Mouse (Mus musculus) spleen, adult 12 weeks (tissue): Measurements from ENCODE around the gene Ska3.

ENCODE experiments used
- DNase-seq: peaks from one replicate; pipeline ENCODE4 v3.0.0; 2022; ENCODE audit warnings: low spot score

Gene Ska3

DNA sequence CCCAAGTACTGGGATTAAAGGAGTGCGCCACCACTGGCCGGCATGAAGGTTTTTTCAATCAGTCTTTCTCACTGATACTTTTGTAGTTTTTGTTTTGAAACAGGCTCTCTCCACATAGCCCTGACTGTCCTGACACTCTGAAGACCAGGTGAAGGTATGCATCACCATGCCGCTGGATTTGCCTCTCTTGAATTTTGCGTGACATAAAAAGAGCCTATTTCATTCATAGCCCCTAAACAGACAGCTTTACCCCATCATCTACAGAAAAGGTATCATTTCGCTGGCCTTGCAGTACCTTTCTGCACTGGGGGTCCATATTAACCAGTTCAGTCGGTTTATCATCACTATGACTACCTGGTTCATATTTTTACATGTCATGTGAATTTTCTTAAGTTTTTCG, 28.4 kb downstream of the Ska3 start:
- DNase-seq: no peak

DNA sequence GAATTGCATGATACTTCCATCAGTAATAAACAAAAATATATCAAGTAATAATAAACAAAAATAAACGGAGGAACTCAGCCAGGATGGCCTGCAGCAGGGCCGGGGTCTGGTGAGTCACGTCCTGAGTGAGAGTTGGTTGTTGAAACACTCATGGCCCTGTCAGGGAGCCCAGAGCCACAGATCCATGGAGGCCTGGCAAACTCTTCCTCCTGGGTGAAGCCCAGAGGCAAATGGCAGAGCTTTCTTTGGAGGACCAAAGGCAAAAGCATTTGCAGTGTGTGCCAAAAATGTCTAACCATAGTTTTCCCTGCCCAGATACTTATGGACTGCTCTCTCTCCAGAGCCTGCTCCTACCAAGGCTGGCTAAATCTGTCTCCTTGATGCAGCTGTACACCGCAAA, 34.8 kb downstream of the Ska3 start:
- DNase-seq: no peak

DNA sequence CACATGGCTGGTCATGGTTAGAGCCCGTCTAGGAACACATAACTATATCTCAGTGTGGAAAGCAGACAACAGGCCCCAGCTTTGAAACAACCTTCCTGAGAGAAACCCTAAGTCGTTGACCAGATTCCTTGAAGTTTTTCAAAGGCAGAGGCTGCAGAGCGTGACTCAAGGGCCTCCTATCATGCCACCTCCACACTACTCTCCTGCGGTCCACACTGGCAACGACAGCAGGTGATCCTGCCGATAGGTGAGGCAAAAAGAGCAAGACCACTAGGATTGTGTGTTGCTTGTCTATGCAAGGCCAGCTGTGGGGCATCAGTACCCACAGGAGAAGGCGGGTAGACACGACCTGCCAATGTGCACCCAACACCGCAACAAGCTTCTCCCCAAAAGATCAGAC, 36.2 kb downstream of the Ska3 start:
- DNase-seq: no peak

DNA sequence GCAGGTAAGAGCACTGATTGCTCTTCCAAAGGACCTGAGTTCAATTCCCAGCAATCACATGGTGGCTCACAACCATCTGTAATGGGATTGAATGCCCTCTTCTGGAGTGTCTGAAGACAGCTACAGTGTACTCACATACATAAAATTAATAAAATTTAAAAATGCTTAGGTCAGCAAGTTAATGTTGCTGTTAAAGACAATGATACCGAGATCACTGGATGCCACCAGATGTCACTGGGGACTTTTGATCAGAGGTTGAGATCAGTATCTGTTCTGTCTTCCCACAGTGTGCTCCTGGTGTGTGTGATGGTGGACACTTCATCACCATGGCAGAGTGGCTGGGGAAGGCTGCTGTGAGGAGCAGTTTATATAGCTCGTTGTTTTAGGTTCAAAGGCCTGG, 36.7 kb downstream of the Ska3 start:
- DNase-seq: no peak

DNA sequence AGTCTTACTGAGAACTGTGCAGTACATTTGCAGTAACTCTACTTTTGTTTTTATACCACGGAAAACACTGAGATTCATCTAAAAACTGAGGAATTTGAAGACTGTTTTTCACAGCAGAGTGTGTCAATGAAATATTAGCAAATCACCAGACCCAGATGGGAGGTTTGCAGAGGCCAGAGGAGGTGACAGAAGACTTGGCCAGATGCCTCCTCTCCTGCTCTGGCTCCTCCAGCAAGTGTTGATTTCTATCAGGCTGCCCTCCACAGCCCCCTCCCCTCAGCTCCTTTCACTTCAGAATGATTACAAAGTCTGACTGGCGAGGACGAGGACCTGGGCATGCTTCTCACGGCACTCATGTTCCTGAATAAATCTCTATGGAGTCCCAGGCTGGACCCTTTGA, 38.6 kb downstream of the Ska3 start:
- DNase-seq: no peak

DNA sequence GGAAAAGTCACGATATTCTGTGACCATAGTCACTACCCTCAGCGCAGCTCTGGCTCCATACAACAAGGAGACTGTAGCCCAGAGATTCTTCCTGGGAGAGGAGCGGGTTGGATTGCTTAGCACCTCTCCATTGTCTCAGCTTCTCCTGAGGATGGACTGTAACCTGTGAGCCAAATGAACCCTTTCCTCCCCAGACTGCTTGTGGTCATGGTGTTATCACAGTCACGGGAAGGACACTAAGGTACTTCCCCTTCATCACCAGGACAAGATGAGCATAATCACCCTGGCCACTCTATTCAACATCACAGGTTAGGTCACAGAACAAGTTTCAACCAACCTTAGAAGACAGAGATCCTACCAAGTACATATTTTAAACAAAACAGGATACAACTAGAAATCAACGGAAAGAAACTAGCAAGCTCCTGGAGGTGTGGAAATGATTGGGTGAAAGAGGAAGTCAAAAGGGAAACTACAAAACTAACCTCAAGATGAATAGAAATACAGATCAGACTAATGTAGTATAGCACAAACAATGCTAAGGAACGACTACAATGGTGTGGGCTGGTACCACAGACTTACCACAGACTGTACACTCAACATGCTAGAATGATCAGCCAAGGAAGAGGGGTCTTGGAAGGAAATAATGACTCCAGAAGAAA, 53.7 kb downstream of the Ska3 start:
- no peak for DNase-seq

DNA sequence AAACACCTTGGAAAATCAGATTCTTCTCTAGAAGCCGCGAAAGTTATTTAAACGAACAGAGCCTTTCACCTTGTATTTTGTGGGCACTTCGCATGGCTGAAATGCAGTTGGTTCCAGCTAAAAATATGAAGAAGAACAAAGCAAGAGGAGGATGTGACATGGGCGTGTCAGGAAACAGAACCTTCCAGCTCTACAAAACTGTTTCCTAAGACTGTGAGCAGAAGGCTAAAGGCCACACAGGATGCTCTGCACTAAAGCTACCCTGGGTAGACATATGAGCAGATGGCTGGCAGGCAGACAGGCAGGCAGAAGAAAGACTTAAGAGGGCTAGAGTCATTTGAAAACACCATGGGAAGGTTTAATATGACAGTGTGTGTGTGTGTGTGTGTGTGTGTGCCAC, 56.9 kb downstream of the Ska3 start:
- no peak for DNase-seq

DNA sequence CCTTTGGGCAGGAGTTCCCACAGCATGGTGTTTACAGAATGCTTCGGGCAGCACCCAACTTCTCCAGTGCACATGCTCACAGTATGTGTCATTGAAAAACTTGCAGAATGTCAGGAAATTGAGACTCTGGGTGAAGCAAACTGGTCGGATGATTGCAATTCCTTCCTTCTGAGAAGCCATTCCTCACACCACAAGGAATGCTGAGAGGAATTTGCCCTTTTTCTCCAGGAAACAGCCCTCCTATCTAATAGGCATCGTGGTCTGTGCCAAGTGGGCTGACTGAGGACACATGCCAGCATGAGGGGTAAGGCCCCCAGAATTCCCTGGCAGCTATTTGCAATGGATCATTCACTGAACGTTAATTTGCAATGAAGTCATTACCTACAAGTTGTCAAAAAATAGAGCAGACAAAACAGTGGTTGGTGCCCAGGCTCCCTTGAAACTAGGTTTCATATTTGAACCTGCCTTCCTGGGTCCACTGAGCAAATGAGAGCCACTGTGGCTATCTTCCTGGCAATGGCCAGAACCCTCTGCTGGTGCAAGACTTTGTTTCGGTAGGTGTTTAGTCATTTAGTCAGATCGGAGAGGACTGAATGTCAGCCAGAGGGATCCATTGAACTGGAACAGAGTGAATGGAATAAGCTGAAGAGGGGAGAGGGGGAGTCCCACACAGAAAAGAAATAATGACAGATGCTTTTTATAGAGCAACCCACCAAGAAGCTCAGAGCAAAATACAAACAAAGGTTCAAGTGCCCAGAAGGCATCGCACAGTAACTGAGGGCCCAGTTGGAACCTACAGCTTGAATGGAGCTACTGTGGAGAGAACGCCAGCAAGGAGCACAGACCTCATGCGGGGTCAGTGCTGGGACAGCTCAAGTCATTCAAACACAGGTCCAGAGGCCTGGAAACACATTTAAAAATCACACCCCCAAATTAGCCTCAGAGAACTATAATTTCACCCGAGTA, 65.3 kb downstream of the Ska3 start:
- no peak for DNase-seq

DNA sequence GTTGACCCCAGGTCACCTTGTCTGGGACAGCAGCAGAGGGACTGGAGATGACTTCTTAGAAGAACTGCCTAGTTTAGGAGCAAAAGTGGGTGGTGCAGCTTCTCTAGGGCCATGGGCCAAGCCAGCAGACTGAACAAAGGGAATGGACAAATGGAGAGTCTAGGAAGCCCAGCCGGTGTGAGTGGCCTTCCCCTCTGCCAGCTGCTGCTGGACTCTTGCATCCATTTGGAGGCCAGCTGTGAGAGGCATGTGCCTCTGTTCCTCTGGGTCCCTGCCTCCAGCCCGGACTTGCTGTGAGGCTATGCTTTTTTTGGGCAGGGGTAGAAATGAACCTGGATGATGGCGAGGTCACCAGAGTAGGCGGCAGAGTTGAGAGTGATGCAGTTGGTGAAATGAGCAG, 67.7 kb downstream of the Ska3 start, which contains the start of gene Lats2:
TSS of gene Lats2 (minus strand) at position 152 of the 400 bp plus-strand sequence.
- no peak for DNase-seq
